Mouse (Mus musculus): Measurements from ENCODE around the gene F10. TPM values are rescaled to one million over a fixed set of nuclear protein-coding genes. Genes with fewer than 3 reads are reported as not detected.

F10 gene
- polyA plus RNA-seq (2014; fragmentation: Nextera tagmentation; extraction: Ambion mirVana): 0.70 and 1.6 TPM in 2 replicates

GRCm38 (mm10) chr8:13037015-13037414 is at the start of gene F10:
Gene F10 (plus strand): TSS chr8:13037308.
- no peak for DNase-seq (ENCODE audit: low spot score)
- H3K36me3 ChIP-seq (ENCODE audit: control insufficient read depth, insufficient read depth, low read length): no peaks in the 10 kb centered on the region
- no peak for ATAC-seq (replicated peaks; ENCODE audit: low FRiP score, low TSS enrichment, low read depth)
- no peaks in the 10 kb centered on the region for H3K27me3 ChIP-seq (replicated peaks; ENCODE audit: control insufficient read depth, insufficient read depth, low read length)
- no peak within 1 kb of the TSS for H3K4me2 ChIP-seq (ENCODE audit: low read length)
- H3K4me3 ChIP-seq (ENCODE audit: low read depth, low read length): no peak within 1 kb of the TSS
- 72% methylated on average over 7 of the region's 7 CpGs for WGBS
- no peak within 1 kb of the TSS for H3K27ac ChIP-seq (ENCODE audit: low read depth)
- no peaks in the 10 kb centered on the region for H3K9me3 ChIP-seq (ENCODE audit: control insufficient read depth, low read length)
- H3K4me1 ChIP-seq (replicated peaks; ENCODE audit: control insufficient read depth, insufficient read depth, low read length): no peaks in the 10 kb centered on the region
- H3K9ac ChIP-seq (ENCODE audit: low read length): no peak within 1 kb of the TSS

GRCm38 (mm10) chr8:12987571-12987970 is 49.5 kb upstream of the F10 start:
- H3K27ac ChIP-seq (ENCODE audit: low read depth): no peak overlapping the region
- peaks cover 5% of the 10 kb centered on the region; the same call in 1 of the 2 replicates for H3K36me3 ChIP-seq (ENCODE audit: control insufficient read depth, insufficient read depth, low read length)
- no peaks in the 10 kb centered on the region for H3K27me3 ChIP-seq (replicated peaks; ENCODE audit: control insufficient read depth, insufficient read depth, low read length)
- H3K9ac ChIP-seq (ENCODE audit: low read length): no peak overlapping the region
- 89% methylated on average over 8 of the region's 8 CpGs for WGBS
- no peak overlapping the region for H3K4me3 ChIP-seq (ENCODE audit: low read depth, low read length)
- H3K9me3 ChIP-seq (ENCODE audit: control insufficient read depth, low read length): no peaks in the 10 kb centered on the region
- ATAC-seq (replicated peaks; ENCODE audit: low FRiP score, low TSS enrichment, low read depth) (no peak), DNase-seq (ENCODE audit: low spot score) (no peak)
- H3K4me1 ChIP-seq (replicated peaks; ENCODE audit: control insufficient read depth, insufficient read depth, low read length): no peaks in the 10 kb centered on the region
- H3K4me2 ChIP-seq (ENCODE audit: low read length): no peak overlapping the region

GRCm38 (mm10) chr8:12988722-12989430 is 48.2 kb upstream of the F10 start:
- H3K9ac ChIP-seq (ENCODE audit: low read length): no peak overlapping the region
- DNase-seq (ENCODE audit: low spot score) (no peak), ATAC-seq (replicated peaks; ENCODE audit: low FRiP score, low TSS enrichment, low read depth) (no peak)
- H3K27ac ChIP-seq (ENCODE audit: low read depth): no peak overlapping the region
- no peak overlapping the region for H3K4me2 ChIP-seq (ENCODE audit: low read length)
- WGBS: 75% methylated on average over 13 of the region's 13 CpGs
- H3K4me1 ChIP-seq (replicated peaks; ENCODE audit: control insufficient read depth, insufficient read depth, low read length): no peaks in the 10 kb centered on the region
- H3K4me3 ChIP-seq (ENCODE audit: low read depth, low read length): no peak overlapping the region
- no peaks in the 10 kb centered on the region for H3K27me3 ChIP-seq (replicated peaks; ENCODE audit: control insufficient read depth, insufficient read depth, low read length)
- no peaks in the 10 kb centered on the region for H3K9me3 ChIP-seq (ENCODE audit: control insufficient read depth, low read length)
- H3K36me3 ChIP-seq (ENCODE audit: control insufficient read depth, insufficient read depth, low read length): peaks cover 5% of the 10 kb centered on the region; the same call in 1 of the 2 replicates

- H3K4me1 ChIP-seq (replicated peaks; ENCODE audit: control insufficient read depth, insufficient read depth, low read length): no peaks in the 10 kb centered on the region; the same call in 1 of the 2 replicates
- ATAC-seq (replicated peaks; ENCODE audit: low FRiP score, low TSS enrichment, low read depth) (no peak), DNase-seq (ENCODE audit: low spot score) (no peak)
- 75% methylated on average over 10 of the region's 10 CpGs for WGBS
- no peak overlapping the region for H3K4me2 ChIP-seq (ENCODE audit: low read length)
- H3K36me3 ChIP-seq (ENCODE audit: control insufficient read depth, insufficient read depth, low read length): no peaks in the 10 kb centered on the region
- no peak overlapping the region for H3K4me3 ChIP-seq (ENCODE audit: low read depth, low read length)
- no peak overlapping the region for H3K9ac ChIP-seq (ENCODE audit: low read length)
- no peaks in the 10 kb centered on the region for H3K27me3 ChIP-seq (replicated peaks; ENCODE audit: control insufficient read depth, insufficient read depth, low read length)
- no peak overlapping the region for H3K27ac ChIP-seq (ENCODE audit: low read depth)
- H3K9me3 ChIP-seq (ENCODE audit: control insufficient read depth, low read length): no peaks in the 10 kb centered on the region
Observed at GRCm38 (mm10) chr8:12991411-12991810, 45.7 kb upstream of the F10 start.

GRCm38 (mm10) chr8:12994468-12994867 is 42.6 kb upstream of the F10 start:
- Histone ChIP-seq H3K4me1 (replicated peaks; ENCODE audit: control insufficient read depth, insufficient read depth, low read length) (peaks cover 8% of the 10 kb centered on the region; the same call in 1 of the 2 replicates), H3K4me3 (ENCODE audit: low read depth, low read length) (no peak overlapping the region), H3K36me3 (ENCODE audit: control insufficient read depth, insufficient read depth, low read length) (peaks cover 3% of the 10 kb centered on the region; the same call in 1 of the 2 replicates), H3K27ac (ENCODE audit: low read depth) (no peak overlapping the region), H3K4me2 (ENCODE audit: low read length) (no peak overlapping the region), H3K27me3 (replicated peaks; ENCODE audit: control insufficient read depth, insufficient read depth, low read length) (no peaks in the 10 kb centered on the region), H3K9ac (ENCODE audit: low read length) (no peak overlapping the region), H3K9me3 (ENCODE audit: control insufficient read depth, low read length) (no peaks in the 10 kb centered on the region)
- DNase-seq (ENCODE audit: low spot score) (no peak), ATAC-seq (replicated peaks; ENCODE audit: low FRiP score, low TSS enrichment, low read depth) (no peak)
- WGBS: 80% methylated on average over 5 of the region's 5 CpGs

GRCm38 (mm10) chr8:12995481-12995880 is 41.6 kb upstream of the F10 start:
- Histone ChIP-seq H3K9ac (ENCODE audit: low read length) (no peak overlapping the region), H3K4me1 (replicated peaks; ENCODE audit: control insufficient read depth, insufficient read depth, low read length) (peaks cover 8% of the 10 kb centered on the region; the same call in 1 of the 2 replicates), H3K36me3 (ENCODE audit: control insufficient read depth, insufficient read depth, low read length) (peaks cover 5% of the 10 kb centered on the region; the same call in 1 of the 2 replicates), H3K4me3 (ENCODE audit: low read depth, low read length) (no peak overlapping the region), H3K27ac (ENCODE audit: low read depth) (no peak overlapping the region), H3K9me3 (ENCODE audit: control insufficient read depth, low read length) (no peaks in the 10 kb centered on the region), H3K27me3 (replicated peaks; ENCODE audit: control insufficient read depth, insufficient read depth, low read length) (no peaks in the 10 kb centered on the region), H3K4me2 (ENCODE audit: low read length) (no peak overlapping the region)
- no peak for ATAC-seq (replicated peaks; ENCODE audit: low FRiP score, low TSS enrichment, low read depth)
- WGBS: 57% methylated on average over 5 of the region's 5 CpGs
- DNase-seq (ENCODE audit: low spot score): no peak

- no peak overlapping the region for H3K4me2 ChIP-seq (ENCODE audit: low read length)
- DNase-seq (ENCODE audit: low spot score) (no peak), ATAC-seq (replicated peaks; ENCODE audit: low FRiP score, low TSS enrichment, low read depth) (no peak)
- no peak overlapping the region for H3K9ac ChIP-seq (ENCODE audit: low read length)
- 47% methylated on average over 8 of the region's 8 CpGs for WGBS
- H3K4me3 ChIP-seq (ENCODE audit: low read depth, low read length): no peak overlapping the region
- peaks cover 17% of the 10 kb centered on the region; the same call in 1 of the 2 replicates for H3K36me3 ChIP-seq (ENCODE audit: control insufficient read depth, insufficient read depth, low read length)
- no peaks in the 10 kb centered on the region for H3K9me3 ChIP-seq (ENCODE audit: control insufficient read depth, low read length)
- H3K27me3 ChIP-seq (replicated peaks; ENCODE audit: control insufficient read depth, insufficient read depth, low read length): no peaks in the 10 kb centered on the region
- no peak overlapping the region for H3K27ac ChIP-seq (ENCODE audit: low read depth)
- H3K4me1 ChIP-seq (replicated peaks; ENCODE audit: control insufficient read depth, insufficient read depth, low read length): peaks cover 8% of the 10 kb centered on the region; the same call in 1 of the 2 replicates
Observed at GRCm38 (mm10) chr8:12996831-12997275, 40.3 kb upstream of the F10 start.

GRCm38 (mm10) chr8:12998331-12998730 is 38.8 kb upstream of the F10 start:
- H3K27me3 ChIP-seq (replicated peaks; ENCODE audit: control insufficient read depth, insufficient read depth, low read length): no peaks in the 10 kb centered on the region
- H3K4me1 ChIP-seq (replicated peaks; ENCODE audit: control insufficient read depth, insufficient read depth, low read length): peaks cover 8% of the 10 kb centered on the region; the same call in 1 of the 2 replicates
- DNase-seq (ENCODE audit: low spot score): no peak
- peaks cover 32% of the 10 kb centered on the region; the same call in 1 of the 2 replicates for H3K36me3 ChIP-seq (ENCODE audit: control insufficient read depth, insufficient read depth, low read length)
- 73% methylated on average over 8 of the region's 8 CpGs for WGBS
- H3K9ac ChIP-seq (ENCODE audit: low read length): no peak overlapping the region
- H3K4me3 ChIP-seq (ENCODE audit: low read depth, low read length): no peak overlapping the region
- ATAC-seq (replicated peaks; ENCODE audit: low FRiP score, low TSS enrichment, low read depth): no peak
- no peaks in the 10 kb centered on the region for H3K9me3 ChIP-seq (ENCODE audit: control insufficient read depth, low read length)
- H3K27ac ChIP-seq (ENCODE audit: low read depth): no peak overlapping the region
- H3K4me2 ChIP-seq (ENCODE audit: low read length): no peak overlapping the region

- H3K27ac ChIP-seq (ENCODE audit: low read depth): no peak overlapping the region
- H3K4me2 ChIP-seq (ENCODE audit: low read length): no peak overlapping the region
- no peak overlapping the region for H3K4me3 ChIP-seq (ENCODE audit: low read depth, low read length)
- peaks cover 40% of the 10 kb centered on the region for H3K36me3 ChIP-seq (ENCODE audit: control insufficient read depth, insufficient read depth, low read length)
- 69% methylated on average over 9 of the region's 9 CpGs for WGBS
- DNase-seq (ENCODE audit: low spot score): no peak
- H3K4me1 ChIP-seq (replicated peaks; ENCODE audit: control insufficient read depth, insufficient read depth, low read length): peaks cover 8% of the 10 kb centered on the region; the same call in 1 of the 2 replicates
- no peak overlapping the region for H3K9ac ChIP-seq (ENCODE audit: low read length)
- no peak for ATAC-seq (replicated peaks; ENCODE audit: low FRiP score, low TSS enrichment, low read depth)
- H3K27me3 ChIP-seq (replicated peaks; ENCODE audit: control insufficient read depth, insufficient read depth, low read length): no peaks in the 10 kb centered on the region
- H3K9me3 ChIP-seq (ENCODE audit: control insufficient read depth, low read length): no peaks in the 10 kb centered on the region
Observed at GRCm38 (mm10) chr8:12999793-13000192, 37.3 kb upstream of the F10 start.

Measured in intestine, embryonic 14.5 days (tissue).